Mouse (Mus musculus): ENCODE data around the gene Cdc37. TPM values are rescaled to one million over a fixed set of nuclear protein-coding genes. Genes with fewer than 3 reads are reported as not detected.

Cdc37 gene
- total RNA-seq, 1 experiment from 2014 or later, result 347 TPM

GRCm38 (mm10) chr9:21121483-21121882 is 28.3 kb downstream of the Cdc37 start:
- ATAC-seq (replicated peaks in 1 of 2; ENCODE audit: insufficient read depth in 1 of 2, low FRiP score in 2 of 2, low TSS enrichment in 1 of 2, low read depth in 1 of 2, poor library complexity in 2 of 2, severe bottlenecking in 2 of 2), result no peak

- no peak for ATAC-seq (replicated peaks in 1 of 2; ENCODE audit: insufficient read depth in 1 of 2, low FRiP score in 2 of 2, low TSS enrichment in 1 of 2, low read depth in 1 of 2, poor library complexity in 2 of 2, severe bottlenecking in 2 of 2)
Measured at GRCm38 (mm10) chr9:21117073-21117472, 32.7 kb downstream of the Cdc37 start.

- ATAC-seq (replicated peaks in 1 of 2; ENCODE audit: insufficient read depth in 1 of 2, low FRiP score in 2 of 2, low TSS enrichment in 1 of 2, low read depth in 1 of 2, poor library complexity in 2 of 2, severe bottlenecking in 2 of 2), result no peak
Measured at GRCm38 (mm10) chr9:21115105-21115504, 34.7 kb downstream of the Cdc37 start.

GRCm38 (mm10) chr9:21114190-21114589 is 35.6 kb downstream of the Cdc37 start:
- ATAC-seq (replicated peaks in 1 of 2; ENCODE audit: insufficient read depth in 1 of 2, low FRiP score in 2 of 2, low TSS enrichment in 1 of 2, low read depth in 1 of 2, poor library complexity in 2 of 2, severe bottlenecking in 2 of 2), result no peak

GRCm38 (mm10) chr9:21113751-21114150 is 36.0 kb downstream of the Cdc37 start:
- ATAC-seq (replicated peaks in 1 of 2; ENCODE audit: insufficient read depth in 1 of 2, low FRiP score in 2 of 2, low TSS enrichment in 1 of 2, low read depth in 1 of 2, poor library complexity in 2 of 2, severe bottlenecking in 2 of 2), result no peak

GRCm38 (mm10) chr9:21107607-21108237 is 42.1 kb downstream of the Cdc37 start:
- ATAC-seq (replicated peaks in 1 of 2; ENCODE audit: insufficient read depth in 1 of 2, low FRiP score in 2 of 2, low TSS enrichment in 1 of 2, low read depth in 1 of 2, poor library complexity in 2 of 2, severe bottlenecking in 2 of 2), result no peak

GRCm38 (mm10) chr9:21105760-21106564 is 43.8 kb downstream of the Cdc37 start:
- ATAC-seq (replicated peaks in 1 of 2; ENCODE audit: insufficient read depth in 1 of 2, low FRiP score in 2 of 2, low TSS enrichment in 1 of 2, low read depth in 1 of 2, poor library complexity in 2 of 2, severe bottlenecking in 2 of 2), result no peak

- no peak for ATAC-seq (replicated peaks in 1 of 2; ENCODE audit: insufficient read depth in 1 of 2, low FRiP score in 2 of 2, low TSS enrichment in 1 of 2, low read depth in 1 of 2, poor library complexity in 2 of 2, severe bottlenecking in 2 of 2)
Measured at GRCm38 (mm10) chr9:21104814-21105213, 45.0 kb downstream of the Cdc37 start.

- no peak for ATAC-seq (replicated peaks in 1 of 2; ENCODE audit: insufficient read depth in 1 of 2, low FRiP score in 2 of 2, low TSS enrichment in 1 of 2, low read depth in 1 of 2, poor library complexity in 2 of 2, severe bottlenecking in 2 of 2)
Measured at GRCm38 (mm10) chr9:21102076-21102475, 47.7 kb downstream of the Cdc37 start.

GRCm38 (mm10) chr9:21100447-21101161 is 49.2 kb downstream of the Cdc37 start:
- ATAC-seq (replicated peaks in 1 of 2; ENCODE audit: insufficient read depth in 1 of 2, low FRiP score in 2 of 2, low TSS enrichment in 1 of 2, low read depth in 1 of 2, poor library complexity in 2 of 2, severe bottlenecking in 2 of 2), result peak; percentile 51 to 55

GRCm38 (mm10) chr9:21097793-21098192 is 52.0 kb downstream of the Cdc37 start:
- no peak for ATAC-seq (replicated peaks in 1 of 2; ENCODE audit: insufficient read depth in 1 of 2, low FRiP score in 2 of 2, low TSS enrichment in 1 of 2, low read depth in 1 of 2, poor library complexity in 2 of 2, severe bottlenecking in 2 of 2)

- no peak for ATAC-seq (replicated peaks in 1 of 2; ENCODE audit: insufficient read depth in 1 of 2, low FRiP score in 2 of 2, low TSS enrichment in 1 of 2, low read depth in 1 of 2, poor library complexity in 2 of 2, severe bottlenecking in 2 of 2)
Measured at GRCm38 (mm10) chr9:21095958-21096357, 53.8 kb downstream of the Cdc37 start.

- no peak for ATAC-seq (replicated peaks in 1 of 2; ENCODE audit: insufficient read depth in 1 of 2, low FRiP score in 2 of 2, low TSS enrichment in 1 of 2, low read depth in 1 of 2, poor library complexity in 2 of 2, severe bottlenecking in 2 of 2)
Measured at GRCm38 (mm10) chr9:21093423-21093822, 56.4 kb downstream of the Cdc37 start.

GRCm38 (mm10) chr9:21091707-21092320 is 58.0 kb downstream of the Cdc37 start, which contains the start of the genes Gm38431 and Raver1:
Gm38431 (minus strand) TSS chr9:21091997.
Raver1 (minus strand) TSS chr9:21092008.
- peak; percentile 98 for ATAC-seq (replicated peaks in 1 of 2; ENCODE audit: insufficient read depth in 1 of 2, low FRiP score in 2 of 2, low TSS enrichment in 1 of 2, low read depth in 1 of 2, poor library complexity in 2 of 2, severe bottlenecking in 2 of 2)

- peak in 1 of 2 experiments; percentile 1; a peak in 1 of 4 replicates for ATAC-seq (replicated peaks in 1 of 2; ENCODE audit: insufficient read depth in 1 of 2, low FRiP score in 2 of 2, low TSS enrichment in 1 of 2, low read depth in 1 of 2, poor library complexity in 2 of 2, severe bottlenecking in 2 of 2)
Measured at GRCm38 (mm10) chr9:21090972-21091706, 58.6 kb downstream of the Cdc37 start.

GRCm38 (mm10) chr9:21090537-21090936 is 59.2 kb downstream of the Cdc37 start:
- ATAC-seq (replicated peaks in 1 of 2; ENCODE audit: insufficient read depth in 1 of 2, low FRiP score in 2 of 2, low TSS enrichment in 1 of 2, low read depth in 1 of 2, poor library complexity in 2 of 2, severe bottlenecking in 2 of 2), result no peak

- ATAC-seq (replicated peaks in 1 of 2; ENCODE audit: insufficient read depth in 1 of 2, low FRiP score in 2 of 2, low TSS enrichment in 1 of 2, low read depth in 1 of 2, poor library complexity in 2 of 2, severe bottlenecking in 2 of 2), result no peak
Measured at GRCm38 (mm10) chr9:21083324-21083723, 66.5 kb downstream of the Cdc37 start.
